Mouse (Mus musculus) activated CD4-positive, CD25-positive, alpha-beta regulatory T cell, adult 4 months (primary cell): ENCODE measurements around the gene Calhm5. TPM values are rescaled to one million over a fixed set of nuclear protein-coding genes. Genes with fewer than 3 reads are reported as not detected.

ENCODE experiments used
- ATAC-seq: one replicate; pipeline ENCODE4 v1.8.0; 2017
- polyA plus RNA-seq, 2 experiments: library from polyadenylated mRNA; unstranded; fragments of 100-300 nt; shearing (Covaris generic); gene quantifications; one replicate each; pipeline ENCODE4 v1.2.1; 2017

Gene Calhm5
- polyA plus RNA-seq, 2 experiments from 2014 or later, result not detected

GRCm38 (mm10) chr10:34070999-34071492, 25.3 kb downstream of the Calhm5 start:
- peak; percentile 24 for ATAC-seq

GRCm38 (mm10) chr10:34069606-34070005, 26.7 kb downstream of the Calhm5 start:
- ATAC-seq, result no peak

GRCm38 (mm10) chr10:34066591-34066990, 29.7 kb downstream of the Calhm5 start:
- no peak for ATAC-seq

- no peak for ATAC-seq
These were observed 42.3 kb downstream of the Calhm5 start for GRCm38 (mm10) chr10:34053987-34054386.

GRCm38 (mm10) chr10:34044210-34044609, 52.1 kb downstream of the Calhm5 start, which contains the start of gene Calhm4:
TSS of gene Calhm4 (minus strand) at chr10:34044310.
- ATAC-seq, result no peak

Other genes with a start within 250 kb of the Calhm5 start
- not detected for gene Sult3a1, start 238.8 kb downstream of the Calhm5 start, polyA plus RNA-seq
- gene Rsph4a, start 191.4 kb downstream of the Calhm5 start, polyA plus RNA-seq, result not detected
- gene Zup1, start 145.2 kb downstream of the Calhm5 start, polyA plus RNA-seq, result 10 to 100 TPM; 48.4 to 76.4 TPM
- gene Rwdd1, start 76.9 kb downstream of the Calhm5 start, polyA plus RNA-seq, result 100 to 1,000 TPM in 1 of 2 experiments, 10 to 100 TPM in 1; 99.2 to 106 TPM
- not detected for gene Trappc3l, start 58.9 kb downstream of the Calhm5 start, polyA plus RNA-seq
- not detected for gene Calhm4, start 52.2 kb downstream of the Calhm5 start, polyA plus RNA-seq
- gene Calhm6, start 31.5 kb upstream of the Calhm5 start, polyA plus RNA-seq, result 10 to 100 TPM; 25.0 to 41.7 TPM
- 1 to 10 TPM; 1.0 to 2.0 TPM for gene Dse, start 111.2 kb upstream of the Calhm5 start, polyA plus RNA-seq
- 10 to 100 TPM; 37.1 to 45.4 TPM for gene Tspyl1, start 185.7 kb upstream of the Calhm5 start, polyA plus RNA-seq
- 10 to 100 TPM; 12.1 to 15.8 TPM for gene Tspyl4, start 200.9 kb upstream of the Calhm5 start, polyA plus RNA-seq